8 mouse cellular contexts compared by ENCODE assay signal in genomic region chr7:110122565-110123422, GRCm38 (mm10). TPM values are rescaled to one million over a fixed set of nuclear protein-coding genes. Genes with fewer than 3 reads are reported as not detected.
DNase-seq lines count a peak whose midpoint lies in the region; ATAC-seq lines count a peak whose summit lies in the region.

No protein-coding gene starts in this region.

- H3K9ac ChIP-seq in intestine, embryonic 14.5 days (ENCODE audit: low read length), result peak overlapping the region; percentile 91

- peak overlapping the region; percentile 56 for H3K4me2 ChIP-seq in intestine, embryonic 14.5 days (ENCODE audit: low read length)

- peaks cover 6% of the 10 kb centered on the region; the same call in 1 of the 2 replicates for H3K4me1 ChIP-seq in intestine, embryonic 14.5 days (replicated peaks; ENCODE audit: control insufficient read depth, insufficient read depth, low read length)

- intact Hi-C loops in left cerebral cortex, postnatal 36 days (cut with DNase I), result no loop called here

- DNase-seq in right cerebral cortex, adult 18-20 months, result peak; percentile 58
- no peak for DNase-seq in right cerebral cortex, postnatal 25 days
- DNase-seq in embryo, embryonic 10.5 days (ENCODE audit: low spot score), result peak; percentile 57
- DNase-seq in gastrocnemius, postnatal 25 days, result peak; percentile 88
- DNase-seq in intestine, embryonic 14.5 days (ENCODE audit: low spot score), result peak; percentile 79
- DNase-seq in left cerebral cortex, postnatal 36 days (ENCODE audit: low spot score in 2 of 2), result peak; percentile 63 to 72
- DNase-seq in mesoderm, embryonic 11.5 days (ENCODE audit: low read depth, low spot score), result peak; percentile 45
- DNase-seq in spleen, postnatal 14 days (ENCODE audit: low spot score in 2 of 2), result peak; percentile 29 to 46

- peak overlapping the region; percentile 96 for H3K27ac ChIP-seq in intestine, embryonic 14.5 days (ENCODE audit: low read depth)

- WGBS in intestine, embryonic 14.5 days, result 0% methylated on average over 74 of the region's 74 CpGs

- peak overlapping the region; percentile 96 for H3K4me3 ChIP-seq in intestine, embryonic 14.5 days (ENCODE audit: low read depth, low read length)

- peaks cover 20% of the 10 kb centered on the region for H3K36me3 ChIP-seq in intestine, embryonic 14.5 days (ENCODE audit: control insufficient read depth, insufficient read depth, low read length)

- no peaks in the 10 kb centered on the region for H3K9me3 ChIP-seq in intestine, embryonic 14.5 days (ENCODE audit: control insufficient read depth, low read length)

- ATAC-seq in intestine, embryonic 14.5 days (replicated peaks; ENCODE audit: low FRiP score, low TSS enrichment, low read depth), result peak; percentile 7

- H3K27me3 ChIP-seq in intestine, embryonic 14.5 days (replicated peaks; ENCODE audit: control insufficient read depth, insufficient read depth, low read length), result no peaks in the 10 kb centered on the region

RNA-seq across cellular contexts. Expression of gene Wee1, which starts 0.9 kb away (rescaled TPM):
- 1 to 10 TPM; 1.6 to 3.1 TPM for total RNA-seq in gastrocnemius, postnatal 25 days (2021)
- 40.2 and 41.8 TPM in 2 replicates for polyA plus RNA-seq in intestine, embryonic 14.5 days (2014; fragmentation: Nextera tagmentation; extraction: Ambion mirVana)
- 10 to 100 TPM; 24.7 to 25.0 TPM for total RNA-seq in left cerebral cortex, postnatal 36 days (2021)

Comparison
In these comparisons a context has a peak if more than half of its experiments do, and no peak if none do; other contexts are left out.
1. RNA of gene Wee1, which starts 0.9 kb away (total RNA-seq): 24.7 to 25.0 TPM in left cerebral cortex, postnatal 36 days; 1.6 to 3.1 TPM in gastrocnemius, postnatal 25 days; every median in the first group is over 4 times any median in the second.